Mouse (Mus musculus) myocyte (in vitro differentiated cells): ENCODE data around the gene Rragc.

Experiments
- CEBPB ChIP-seq: IDR thresholded peaks from 2 replicates; pipeline ENCODE4 v1.6.1; 2011; ENCODE audit warnings: mild to moderate bottlenecking, moderate library complexity; ENCODE audit not compliant: poor library complexity, insufficient read depth, severe bottlenecking
- E2F4 ChIP-seq: IDR thresholded peaks from one replicate; pipeline ENCODE4 v1.6.1; 2011; ENCODE audit warnings: mild to moderate bottlenecking, control low read depth, moderate library complexity; ENCODE audit not compliant: insufficient read depth
- MAX ChIP-seq: IDR thresholded peaks from one replicate; pipeline ENCODE4 v1.6.1; 2011; ENCODE audit warnings: low read depth, mild to moderate bottlenecking, control low read depth
- MYOD1 ChIP-seq, 3 experiments: IDR thresholded peaks; one replicate each; pipeline ENCODE4 v1.6.1; 2011; ENCODE audit warnings: control low read depth in 2 of 3, low read depth in 2 of 3, mild to moderate bottlenecking in 2 of 3, moderate library complexity in 1 of 3; ENCODE audit not compliant: insufficient read length in 2 of 3, control insufficient read depth in 1 of 3
- MYOG ChIP-seq, 3 experiments: IDR thresholded peaks; one replicate each; pipeline ENCODE4 v1.6.1; 2011; ENCODE audit warnings: control low read depth in 2 of 3, low read depth in 2 of 3, mild to moderate bottlenecking in 2 of 3; ENCODE audit not compliant: insufficient read length in 2 of 3, control insufficient read depth in 1 of 3, insufficient read depth in 1 of 3
- POLR2A ChIP-seq: IDR thresholded peaks from one replicate; pipeline ENCODE4 v1.6.1; 2011; ENCODE audit warnings: low read depth, mild to moderate bottlenecking, control low read depth, moderate library complexity; ENCODE audit not compliant: insufficient read length
- POLR2AphosphoS2 ChIP-seq: IDR thresholded peaks from one replicate; pipeline ENCODE4 v1.6.1; 2011; ENCODE audit warnings: low read depth, control low read depth; ENCODE audit not compliant: insufficient read length
- REST ChIP-seq: IDR thresholded peaks from one replicate; pipeline ENCODE4 v1.6.1; 2011; ENCODE audit warnings: mild to moderate bottlenecking, control low read depth, moderate library complexity; ENCODE audit not compliant: insufficient read depth, insufficient read length
- SRF ChIP-seq: IDR thresholded peaks from one replicate; pipeline ENCODE4 v1.6.1; 2011; ENCODE audit warnings: low read depth; ENCODE audit not compliant: control insufficient read depth, insufficient read length
- TCF12 ChIP-seq: IDR thresholded peaks from one replicate; pipeline ENCODE4 v1.6.1; 2011; ENCODE audit warnings: mild to moderate bottlenecking, control low read depth; ENCODE audit not compliant: poor library complexity, insufficient read depth, severe bottlenecking
- TCF3 ChIP-seq: IDR thresholded peaks from one replicate; pipeline ENCODE4 v1.6.1; 2011; ENCODE audit warnings: low read depth, control low read depth; ENCODE audit not compliant: insufficient read length
- USF1 ChIP-seq: IDR thresholded peaks from one replicate; pipeline ENCODE4 v1.6.1; 2011; ENCODE audit warnings: low read depth, mild to moderate bottlenecking, control low read depth, moderate library complexity

GRCm38 (mm10) chr4:123934306-123934705 lies 17.1 kb downstream of the Rragc start:
- no peak for TF ChIP-seq POLR2A
- no peak for TF ChIP-seq MAX
- TF ChIP-seq MYOD1 (IDR thresholded peaks at IDR 0.05; ENCODE audit: control insufficient read depth in 1 of 3, insufficient read length in 2 of 3, low read depth in 2 of 3), result no peak
- no peak for TF ChIP-seq POLR2AphosphoS2
- TF ChIP-seq SRF, result no peak
- no peak for TF ChIP-seq USF1
- no peak for TF ChIP-seq MYOG (IDR thresholded peaks at IDR 0.05; ENCODE audit: control insufficient read depth in 1 of 3, insufficient read depth in 1 of 3, insufficient read length in 2 of 3, low read depth in 2 of 3)
- no peak for TF ChIP-seq TCF12
- TF ChIP-seq CEBPB, result no peak
- no peak for TF ChIP-seq E2F4
- no peak for TF ChIP-seq REST
- TF ChIP-seq TCF3, result no peak
